Mouse (Mus musculus): Measurements from ENCODE around the gene Chn2. TPM values are rescaled to one million over a fixed set of nuclear protein-coding genes. Genes with fewer than 3 reads are reported as not detected.

Chn2 gene
- total and polyA plus RNA-seq, 3 experiments = not detected

DNA sequence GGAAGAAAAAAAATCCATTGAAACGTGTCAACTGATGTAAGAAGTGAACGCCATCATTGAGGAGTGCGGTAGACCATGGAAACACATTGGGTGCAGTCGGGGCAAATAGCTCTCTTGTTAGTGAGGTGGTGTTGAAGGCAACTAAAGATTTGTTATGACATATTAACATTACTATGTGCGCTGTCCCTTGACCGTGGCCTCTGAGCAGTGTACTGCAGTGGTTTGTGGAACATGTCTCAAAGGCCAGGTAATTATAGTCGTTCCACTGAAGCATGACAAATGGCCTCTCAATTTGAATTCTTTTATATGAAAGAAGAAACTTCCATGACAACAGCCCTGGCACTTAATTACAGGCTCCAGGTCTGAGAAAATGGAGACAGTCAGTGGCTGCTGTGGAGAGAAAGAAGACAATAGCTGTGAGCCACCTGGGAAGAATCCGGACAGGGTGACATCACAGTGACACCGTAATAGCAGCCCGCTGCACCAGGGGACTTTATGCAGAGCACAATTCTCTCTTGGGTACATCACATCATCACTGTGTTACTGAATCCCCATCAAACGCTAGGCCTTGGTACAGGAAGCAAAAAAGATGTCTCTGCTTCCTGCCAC lies 131.0 kb downstream of the Chn2 start:
- H3K4me1 ChIP-seq (ENCODE audit: control insufficient read depth in 1 of 2, insufficient read depth in 2 of 2, low read length in 2 of 2) = no peaks in the 10 kb centered on the region
- H3K27me3 ChIP-seq (ENCODE audit: control insufficient read depth in 1 of 2, insufficient read depth in 2 of 2, low read length in 2 of 2) = no peaks in the 10 kb centered on the region
- TF ChIP-seq HCFC1 (IDR thresholded peaks at IDR 0.05; ENCODE audit: low read depth, low read length) (no peak), MYC (IDR thresholded peaks at IDR 0.05; ENCODE audit: low read depth, low read length) (no peak), CTCF (IDR thresholded peaks at IDR 0.05 in 2 of 3, conservative IDR thresholded peaks at IDR 0.05 in 1 of 3; ENCODE audit: control insufficient read depth in 1 of 3, insufficient read depth in 1 of 3, low read depth in 2 of 3, low read length in 3 of 3, poor library complexity in 1 of 3, severe bottlenecking in 1 of 3) (no peak), USF2 (IDR thresholded peaks at IDR 0.05; ENCODE audit: borderline replicate concordance in 1 of 2, insufficient read depth in 1 of 2, low read depth in 1 of 2, low read length in 2 of 2) (no peak), CHD1 (IDR thresholded peaks at IDR 0.05; ENCODE audit: low read depth, low read length) (no peak), ZMIZ1 (IDR thresholded peaks at IDR 0.05; ENCODE audit: low read depth, low read length) (no peak), TBP (IDR thresholded peaks at IDR 0.05; ENCODE audit: low read depth, low read length) (no peak), CHD2 (IDR thresholded peaks at IDR 0.05; ENCODE audit: low read length) (no peak), TAL1 (IDR thresholded peaks at IDR 0.05; ENCODE audit: low read length) (no peak), ETS1 (IDR thresholded peaks at IDR 0.05; ENCODE audit: low read depth, low read length) (no peak), MAX (IDR thresholded peaks at IDR 0.05; ENCODE audit: low read length) (no peak), NELFE (IDR thresholded peaks at IDR 0.05; ENCODE audit: low read depth, low read length) (no peak), GABPA (IDR thresholded peaks at IDR 0.05; ENCODE audit: low read depth, low read length) (no peak), NRF1 (IDR thresholded peaks at IDR 0.05; ENCODE audit: insufficient read depth, low read depth, low read length, poor library complexity, severe bottlenecking) (no peak), E2F4 (IDR thresholded peaks at IDR 0.05; ENCODE audit: borderline replicate concordance, low read depth, low read length) (no peak)
- H3K9me3 ChIP-seq (replicated peaks; ENCODE audit: insufficient read depth, low read length) = no peaks in the 10 kb centered on the region
- no peak overlapping the region for H3K9ac ChIP-seq (ENCODE audit: control insufficient read depth, low read depth, low read length, poor library complexity, severe bottlenecking)
- no peak for DNase-seq (ENCODE audit: low read depth, low spot score)
- no peaks in the 10 kb centered on the region for H3K79me2 ChIP-seq (ENCODE audit: control insufficient read depth, insufficient read depth, low read length, poor library complexity)
- no peak overlapping the region for H3K27ac ChIP-seq (ENCODE audit: control insufficient read depth, low read depth, low read length)
- no peaks in the 10 kb centered on the region for H3K36me3 ChIP-seq (ENCODE audit: control insufficient read depth in 1 of 2, insufficient read depth in 2 of 2, low read length in 2 of 2)
- H3K4me3 ChIP-seq (ENCODE audit: control insufficient read depth in 1 of 2, insufficient read depth in 1 of 2, low read depth in 2 of 2, low read length in 2 of 2) = no peak overlapping the region

DNA sequence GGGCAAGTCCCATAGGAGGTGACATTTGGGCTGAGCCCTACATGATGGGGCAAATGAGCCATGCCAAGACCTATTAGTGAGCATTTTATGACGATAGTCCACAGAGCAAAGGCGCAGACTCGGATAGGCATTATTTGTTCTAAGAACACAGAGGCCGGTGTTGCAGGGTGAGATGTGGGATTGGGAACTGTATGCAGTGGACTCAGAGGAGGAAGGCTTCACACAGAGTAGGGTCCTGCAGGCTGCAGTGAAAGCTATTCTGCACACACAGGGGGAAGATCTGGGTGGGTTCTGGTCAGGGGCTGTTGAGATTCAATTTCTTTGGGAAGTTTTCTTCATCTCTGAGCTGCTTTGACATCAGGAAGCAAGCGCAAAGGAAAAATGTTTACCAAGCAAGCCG lies 132.0 kb downstream of the Chn2 start:
- DNase-seq (ENCODE audit: low read depth, low spot score) = no peak
- TF ChIP-seq SIN3A (IDR thresholded peaks at IDR 0.05; ENCODE audit: low read length) (no peak), ZMIZ1 (IDR thresholded peaks at IDR 0.05; ENCODE audit: low read depth, low read length) (no peak), GABPA (IDR thresholded peaks at IDR 0.05; ENCODE audit: low read depth, low read length) (no peak), MYB (IDR thresholded peaks at IDR 0.05; ENCODE audit: low read depth, low read length) (no peak), ZKSCAN1 (IDR thresholded peaks at IDR 0.05; ENCODE audit: low read depth, low read length) (no peak), TAL1 (IDR thresholded peaks at IDR 0.05; ENCODE audit: low read length) (no peak), ETS1 (IDR thresholded peaks at IDR 0.05; ENCODE audit: low read depth, low read length) (no peak), CTCF (IDR thresholded peaks at IDR 0.05 in 2 of 3, conservative IDR thresholded peaks at IDR 0.05 in 1 of 3; ENCODE audit: control insufficient read depth in 1 of 3, insufficient read depth in 1 of 3, low read depth in 2 of 3, low read length in 3 of 3, poor library complexity in 1 of 3, severe bottlenecking in 1 of 3) (no peak), NELFE (IDR thresholded peaks at IDR 0.05; ENCODE audit: low read depth, low read length) (no peak)
- Histone ChIP-seq H3K4me3 (ENCODE audit: control insufficient read depth in 1 of 2, insufficient read depth in 1 of 2, low read depth in 2 of 2, low read length in 2 of 2) (no peak overlapping the region), H3K27ac (ENCODE audit: control insufficient read depth, low read depth, low read length) (no peak overlapping the region), H3K79me2 (ENCODE audit: control insufficient read depth, insufficient read depth, low read length, poor library complexity) (no peaks in the 10 kb centered on the region), H3K9me3 (replicated peaks; ENCODE audit: insufficient read depth, low read length) (no peaks in the 10 kb centered on the region), H3K4me1 (ENCODE audit: control insufficient read depth in 1 of 2, insufficient read depth in 2 of 2, low read length in 2 of 2) (no peaks in the 10 kb centered on the region), H3K9ac (ENCODE audit: control insufficient read depth, low read depth, low read length, poor library complexity, severe bottlenecking) (no peak overlapping the region), H3K36me3 (ENCODE audit: control insufficient read depth in 1 of 2, insufficient read depth in 2 of 2, low read length in 2 of 2) (no peaks in the 10 kb centered on the region), H3K27me3 (ENCODE audit: control insufficient read depth in 1 of 2, insufficient read depth in 2 of 2, low read length in 2 of 2) (no peaks in the 10 kb centered on the region)
